Mouse (Mus musculus): Measurements from ENCODE around the gene Ctnnbl1.

Gene Ctnnbl1

DNA sequence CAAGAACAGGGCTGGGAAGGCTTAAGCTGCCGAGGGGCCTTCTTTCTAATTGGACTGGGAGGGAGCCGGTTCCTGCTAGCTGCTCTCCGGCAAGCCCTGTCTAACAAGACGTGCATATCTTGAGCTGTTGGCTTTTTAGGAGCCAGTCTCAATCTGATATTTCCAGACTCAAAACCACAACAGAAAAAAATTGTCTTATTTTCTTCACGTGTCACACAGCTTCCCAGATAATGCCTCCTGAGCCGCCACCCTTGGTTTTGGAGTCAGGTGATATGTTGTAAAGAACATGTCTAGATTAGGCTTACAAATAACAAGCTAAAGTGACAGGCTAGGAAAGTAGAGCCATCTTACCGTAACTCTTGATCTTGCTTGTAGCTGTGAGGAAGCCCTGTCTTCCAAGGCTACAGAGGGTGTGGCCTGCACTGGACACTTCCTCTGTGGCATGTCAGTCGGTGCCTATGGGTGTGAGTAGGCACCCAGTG lies 56.7 kb downstream of the Ctnnbl1 start:
- no peak for DNase-seq (ENCODE audit: low spot score)

DNA sequence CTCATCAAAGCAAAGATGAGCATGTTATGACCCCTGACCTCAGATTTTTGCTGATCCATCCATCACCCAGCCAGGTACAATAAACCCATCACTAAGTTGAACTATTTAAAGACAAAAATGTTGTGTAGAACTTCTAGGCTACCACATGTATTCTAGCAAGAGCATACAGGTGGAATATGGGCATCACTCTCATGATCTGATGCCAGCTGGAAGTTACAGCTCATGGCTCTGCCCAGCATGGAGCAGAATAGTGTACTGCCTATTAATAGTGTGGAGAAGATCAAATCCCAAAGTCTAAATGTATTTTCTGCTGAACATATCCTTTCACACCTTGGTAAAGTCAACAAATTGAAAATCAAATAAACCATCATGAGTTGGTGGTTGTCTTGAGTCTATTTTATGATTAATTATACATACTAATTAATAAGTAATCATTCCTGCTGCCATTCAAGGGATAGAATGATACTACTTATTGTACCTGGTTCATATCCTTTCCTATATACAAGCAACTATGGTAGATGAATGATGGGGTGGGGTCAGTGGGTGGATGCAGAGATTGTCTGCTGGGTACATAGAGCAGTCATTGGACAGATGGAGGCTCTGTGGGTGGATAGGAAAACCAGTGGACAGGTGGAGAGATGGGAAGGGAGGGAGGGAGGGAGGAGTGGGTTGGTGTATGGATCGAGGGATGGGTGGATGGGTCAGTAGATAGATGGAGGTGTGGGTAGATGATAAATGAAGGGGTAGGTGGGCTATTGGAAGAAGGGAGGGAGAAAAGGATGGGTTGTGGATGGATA lies 58.6 kb downstream of the Ctnnbl1 start:
- DNase-seq (ENCODE audit: low spot score): no peak

DNA sequence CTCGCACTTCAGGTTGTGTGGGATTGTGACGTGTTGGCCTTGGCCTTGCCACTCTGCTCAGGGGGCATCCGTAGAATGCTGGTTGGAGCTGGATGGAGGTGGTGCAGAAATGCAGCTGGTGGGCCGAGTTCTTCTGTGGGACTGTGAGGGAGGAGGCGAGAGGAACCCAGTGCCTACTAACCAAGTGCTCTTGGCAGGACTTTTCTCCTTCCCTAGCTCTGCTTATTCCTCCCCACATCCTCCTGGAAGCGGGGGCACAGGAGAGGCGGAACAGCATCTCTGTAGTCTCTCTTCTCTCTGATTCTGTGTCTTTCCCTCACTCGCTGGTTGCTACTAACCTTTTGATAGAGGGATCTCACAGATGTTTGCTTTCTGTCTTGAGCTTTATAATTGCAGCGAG lies 62.3 kb downstream of the Ctnnbl1 start:
- DNase-seq (ENCODE audit: low spot score): no peak

DNA sequence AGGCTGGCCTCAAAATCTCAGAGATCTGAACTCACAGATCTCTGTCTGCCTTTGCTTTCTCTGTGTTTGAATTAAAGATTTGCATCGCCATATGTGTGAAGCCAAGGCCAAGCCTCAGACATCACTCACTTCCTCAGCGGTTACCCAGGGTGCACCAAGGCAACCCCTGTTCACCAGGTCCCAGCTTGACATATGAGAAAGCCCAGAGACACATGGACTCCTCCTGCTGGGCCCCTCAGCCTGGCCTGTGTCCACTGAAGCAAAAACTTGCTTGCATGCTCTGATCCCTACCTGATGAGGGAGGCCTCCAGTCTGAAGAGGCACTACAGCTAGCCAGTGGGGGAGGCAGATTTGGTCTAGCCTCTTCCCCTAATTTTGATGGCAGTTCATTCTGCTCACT lies 63.1 kb downstream of the Ctnnbl1 start:
- DNase-seq (ENCODE audit: low spot score): no peak

DNA sequence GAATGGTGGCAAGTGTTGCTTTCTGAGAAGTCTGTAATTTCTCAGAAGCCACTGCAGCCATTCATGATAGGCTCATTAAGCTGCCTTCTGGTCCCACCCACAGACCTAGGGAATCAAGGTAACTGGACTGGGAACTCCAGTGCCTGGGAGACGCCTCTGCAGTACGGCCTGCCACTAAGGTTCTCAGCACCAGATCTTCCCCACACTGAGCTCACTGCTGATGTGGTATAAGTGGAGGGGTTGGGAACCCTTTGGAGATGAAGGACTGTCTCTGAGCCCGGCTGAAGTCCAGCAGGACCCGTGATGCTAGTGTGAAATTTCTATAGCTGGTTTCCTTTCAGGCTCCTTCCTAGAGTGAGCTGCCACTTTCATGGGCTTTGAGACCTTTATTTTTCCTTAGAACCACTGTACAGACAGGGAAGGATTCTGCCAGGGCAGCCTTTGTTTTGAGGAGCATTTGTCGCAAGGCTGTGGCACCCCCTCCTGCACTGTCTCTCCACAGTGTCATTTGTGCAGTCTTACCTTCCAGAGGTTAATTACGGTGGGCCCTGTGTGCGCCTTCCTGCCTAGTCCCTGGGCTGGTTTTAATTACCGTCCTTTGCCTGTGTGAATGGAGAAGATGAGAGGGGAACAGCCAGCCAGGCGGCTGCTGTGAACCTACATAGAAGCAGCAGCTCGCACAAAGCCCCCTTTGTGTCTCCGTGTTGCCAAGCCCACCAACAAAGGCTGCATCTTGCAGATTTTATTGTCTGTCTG lies 63.7 kb downstream of the Ctnnbl1 start:
- no peak for DNase-seq (ENCODE audit: low spot score)

DNA sequence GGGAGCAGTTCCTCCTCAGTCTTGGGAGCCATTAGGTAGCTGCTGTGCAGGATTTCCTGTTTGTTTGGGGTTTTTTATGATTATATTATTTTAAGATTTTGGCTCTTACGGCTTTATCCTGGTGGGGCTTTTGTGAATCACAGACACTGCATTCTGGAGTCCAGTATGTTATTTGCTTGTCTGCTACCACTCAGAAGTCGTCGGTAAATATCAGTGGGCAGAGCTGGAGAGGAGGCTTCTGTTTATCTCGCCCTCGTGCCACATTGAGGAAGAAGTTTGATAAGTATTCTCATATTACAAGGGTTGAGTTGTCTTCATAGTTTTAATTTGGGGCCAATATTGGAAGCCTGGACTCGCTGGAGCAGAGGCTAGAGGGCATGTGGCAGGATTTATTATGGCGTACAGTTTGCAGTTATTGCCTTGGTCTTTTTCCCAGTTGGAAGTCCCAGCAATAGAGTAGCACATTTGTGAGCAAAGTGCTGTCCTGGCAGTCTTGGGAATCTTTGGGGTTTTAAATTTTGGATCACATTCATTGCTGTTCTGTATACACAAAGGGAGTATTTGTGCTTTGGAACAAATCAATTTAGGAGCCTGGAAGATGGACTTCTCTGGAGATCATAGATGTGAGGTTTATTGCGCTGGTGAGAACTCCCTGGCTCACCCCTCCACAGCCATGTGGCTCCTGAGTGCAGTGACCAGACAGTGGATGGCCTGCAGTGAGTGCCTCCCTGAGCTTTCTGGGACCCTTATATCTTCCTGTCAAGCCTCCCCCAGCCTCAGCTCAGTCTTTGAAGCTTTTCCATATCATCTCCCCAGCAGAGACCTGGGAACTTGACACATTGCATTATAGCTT lies 64.5 kb downstream of the Ctnnbl1 start:
- no peak for DNase-seq (ENCODE audit: low spot score)

DNA sequence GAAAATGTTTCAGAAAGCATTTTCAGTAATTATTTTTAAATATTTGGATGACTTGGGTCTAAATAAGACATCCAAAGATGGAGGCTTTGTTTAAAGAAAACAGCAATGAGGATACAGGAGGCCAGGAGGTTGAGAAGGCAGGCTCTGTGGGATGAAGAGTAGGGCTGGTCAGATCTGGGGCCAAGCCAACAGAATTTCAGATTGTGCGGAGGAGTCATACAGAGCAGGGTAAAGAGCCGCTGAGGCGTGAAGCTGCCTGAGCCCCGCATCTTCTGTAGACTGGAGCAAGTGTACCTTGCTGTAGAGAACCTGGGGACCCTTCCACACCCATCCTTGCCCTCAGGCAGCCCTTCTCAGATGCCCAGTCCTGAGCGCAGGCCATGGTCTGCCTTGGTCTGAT lies 65.5 kb downstream of the Ctnnbl1 start:
- no peak for DNase-seq (ENCODE audit: low spot score)

DNA sequence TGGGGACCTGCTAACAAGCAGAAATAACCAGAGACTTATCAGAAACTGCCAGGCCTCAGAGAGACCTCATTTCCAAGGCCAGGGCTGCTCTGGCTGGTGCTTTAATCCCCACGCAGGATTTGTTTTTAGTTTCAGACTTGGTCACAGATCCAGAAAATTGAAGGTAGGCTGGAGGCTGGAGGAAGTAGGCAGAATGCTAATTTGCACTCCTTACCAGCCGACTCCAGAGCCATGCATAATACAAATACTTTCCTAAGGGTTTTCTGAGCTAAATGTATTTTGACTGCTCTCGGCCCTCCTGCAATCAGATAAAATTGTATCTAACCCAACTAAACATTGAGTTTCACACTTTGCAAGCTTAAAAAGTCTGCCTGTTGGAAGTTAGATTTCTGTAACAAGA lies 67.2 kb downstream of the Ctnnbl1 start:
- DNase-seq (ENCODE audit: low spot score): no peak

DNA sequence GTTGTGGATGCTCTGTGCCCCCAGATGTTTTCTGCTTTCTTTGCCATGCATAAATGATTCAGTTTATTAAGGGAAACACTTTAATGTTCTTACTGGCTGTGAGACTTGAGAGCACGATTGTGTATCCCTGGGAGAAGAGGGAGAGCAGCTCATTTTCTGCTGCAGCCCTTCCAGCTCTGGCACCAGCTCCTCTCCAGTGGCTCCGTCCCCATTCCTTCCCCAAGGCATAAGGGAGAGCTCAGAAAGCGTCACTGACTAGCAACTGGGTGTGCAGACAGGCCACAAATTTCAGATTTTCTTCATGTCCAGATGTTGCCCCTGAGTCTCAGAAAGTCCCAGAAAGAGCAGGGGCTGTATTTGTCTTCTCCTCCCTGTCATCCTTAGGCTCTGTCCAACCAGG lies 67.9 kb downstream of the Ctnnbl1 start:
- no peak for DNase-seq (ENCODE audit: low spot score)

DNA sequence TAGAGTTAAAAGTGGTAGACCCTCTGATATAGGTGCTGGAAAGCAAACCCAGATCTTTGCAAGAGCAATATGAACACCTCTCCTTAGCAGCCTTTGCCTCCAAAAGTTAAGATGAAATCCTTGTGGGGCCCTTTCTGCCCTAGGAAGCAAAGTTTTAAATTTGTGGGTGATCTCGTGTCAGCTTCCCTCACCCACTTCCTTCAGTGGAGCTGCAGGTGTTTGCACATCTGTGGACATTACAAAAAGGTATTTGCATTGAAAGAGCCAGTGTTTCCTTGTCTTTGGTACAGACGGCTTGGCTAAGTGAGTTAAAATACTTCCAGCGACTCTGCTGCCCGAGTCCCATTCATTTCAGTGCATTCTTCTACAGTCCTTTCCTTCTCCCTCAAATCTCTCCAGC lies 69.9 kb downstream of the Ctnnbl1 start:
- DNase-seq (ENCODE audit: low spot score): no peak

DNA sequence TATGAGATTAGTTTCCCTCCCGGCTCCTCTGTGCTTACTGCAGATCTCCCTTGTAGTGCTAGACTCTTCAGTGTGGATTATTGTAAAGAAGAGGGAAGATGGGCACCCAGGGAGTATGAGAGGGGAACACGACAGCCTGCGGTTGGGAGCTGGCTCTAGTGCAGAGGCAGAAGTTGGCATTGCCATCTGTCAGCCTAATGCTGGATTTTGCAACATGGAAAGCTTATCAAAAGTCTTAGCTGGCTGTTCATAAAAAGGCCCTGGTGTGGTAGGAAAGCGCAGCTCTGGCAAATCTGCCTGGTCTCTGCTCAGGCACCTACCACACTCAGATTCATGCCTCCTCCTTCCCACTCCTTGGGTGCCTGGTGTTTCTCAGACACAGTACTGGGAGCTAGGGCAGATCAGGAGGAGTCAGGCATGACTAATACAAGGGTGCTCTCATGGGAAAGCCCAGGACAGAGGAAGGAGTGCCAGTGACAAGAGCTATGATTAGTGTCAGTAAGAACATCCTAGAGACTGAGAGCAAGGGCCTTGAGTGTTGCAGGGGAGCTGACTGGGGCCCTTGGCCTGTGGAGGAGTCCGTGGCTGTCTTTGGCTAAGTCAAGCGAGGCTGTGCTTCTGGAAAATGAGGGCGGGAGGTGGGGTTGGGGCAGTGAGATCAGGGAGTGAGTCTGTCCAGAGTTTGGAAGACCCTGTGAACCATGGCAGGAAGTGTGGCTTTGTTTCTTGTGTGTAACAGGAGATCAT lies 70.6 kb downstream of the Ctnnbl1 start:
- DNase-seq (ENCODE audit: low spot score): no peak

DNA sequence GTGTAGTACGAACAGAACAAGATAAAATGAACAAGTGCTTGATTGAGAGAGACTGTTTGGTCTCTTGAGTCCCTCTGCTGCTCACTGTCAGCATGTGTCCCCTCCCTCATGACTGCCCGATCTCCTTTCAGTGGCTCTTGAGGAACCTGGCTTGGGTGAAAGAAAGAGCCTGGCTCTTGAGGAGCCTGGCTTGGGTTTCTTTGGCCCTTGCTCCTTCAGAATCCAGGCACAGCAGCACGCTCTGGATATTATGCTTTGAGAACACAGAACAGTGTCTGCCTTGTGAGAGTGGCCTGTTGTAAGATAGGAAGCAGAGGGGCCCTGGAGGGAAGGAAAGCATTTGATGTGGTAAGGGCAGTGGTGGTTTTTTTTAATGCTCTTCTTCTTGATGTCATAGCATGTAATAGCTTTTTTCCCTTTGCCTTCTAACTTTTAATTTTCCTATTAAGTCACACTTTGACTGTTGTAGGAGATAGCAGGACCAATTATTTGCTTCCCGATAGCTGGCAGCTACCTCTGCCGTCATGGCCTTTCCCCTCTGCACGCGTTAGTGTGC lies 71.2 kb downstream of the Ctnnbl1 start:
- no peak for DNase-seq (ENCODE audit: low spot score)

DNA sequence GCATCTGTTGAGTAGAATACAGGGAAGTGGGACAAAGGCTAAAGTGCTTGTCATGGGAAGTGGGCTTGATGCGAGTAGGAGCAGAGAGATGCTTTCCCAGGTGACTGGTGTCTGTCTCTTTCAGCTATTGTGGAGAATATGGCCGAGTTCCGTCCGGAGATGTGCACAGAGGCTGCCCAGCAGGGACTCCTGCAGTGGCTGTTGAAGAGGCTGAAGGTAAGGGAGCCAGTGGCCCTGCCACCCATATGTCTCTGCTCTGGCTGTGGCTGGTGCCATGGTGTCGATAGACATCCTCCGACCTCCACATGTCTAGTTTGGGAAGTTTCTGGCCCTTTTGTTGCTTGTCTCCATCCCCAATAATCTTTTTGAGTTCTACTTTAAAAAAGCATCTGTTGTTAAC lies 72.1 kb downstream of the Ctnnbl1 start:
- no peak for DNase-seq (ENCODE audit: low spot score)

DNA sequence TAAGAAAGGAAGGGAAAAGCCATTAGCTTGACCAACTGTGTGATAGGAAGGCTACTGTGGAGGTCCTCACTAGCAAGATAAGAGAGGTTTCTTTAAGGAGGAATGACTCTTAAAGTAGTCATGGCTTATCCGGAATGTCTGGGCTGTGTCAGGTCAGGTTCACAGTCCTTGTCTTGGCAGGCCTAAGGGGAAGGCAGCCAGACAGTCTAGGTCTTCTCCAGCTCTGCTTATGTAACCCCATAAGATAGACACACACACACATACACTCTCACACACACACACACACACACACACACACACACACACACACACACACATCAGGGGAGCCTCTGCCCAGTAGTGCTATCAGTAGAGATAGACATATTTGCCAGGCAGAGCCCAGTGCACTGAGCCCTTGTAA lies 73.5 kb downstream of the Ctnnbl1 start:
- no peak for DNase-seq (ENCODE audit: low spot score)

DNA sequence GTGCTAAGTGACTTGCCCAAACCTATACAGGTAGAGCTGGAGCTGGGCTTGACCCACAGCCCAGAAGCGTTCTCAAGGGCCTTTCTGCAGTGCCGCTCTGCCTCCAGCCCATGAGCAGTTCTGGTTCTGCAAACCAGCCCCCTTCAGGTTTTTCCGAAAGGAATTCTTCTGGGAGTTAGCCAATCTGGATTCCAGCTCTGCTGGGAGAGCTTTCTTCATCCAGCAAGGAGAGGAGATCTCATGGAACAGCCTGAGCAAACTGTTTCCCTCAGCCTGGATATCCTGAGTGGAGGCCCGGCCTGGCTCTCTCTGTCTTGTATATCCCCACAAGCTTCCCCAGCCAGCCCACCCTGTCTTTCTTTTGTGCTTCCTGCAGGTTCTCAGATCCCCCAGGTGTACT lies 75.9 kb downstream of the Ctnnbl1 start:
- DNase-seq (ENCODE audit: low spot score): no peak

DNA sequence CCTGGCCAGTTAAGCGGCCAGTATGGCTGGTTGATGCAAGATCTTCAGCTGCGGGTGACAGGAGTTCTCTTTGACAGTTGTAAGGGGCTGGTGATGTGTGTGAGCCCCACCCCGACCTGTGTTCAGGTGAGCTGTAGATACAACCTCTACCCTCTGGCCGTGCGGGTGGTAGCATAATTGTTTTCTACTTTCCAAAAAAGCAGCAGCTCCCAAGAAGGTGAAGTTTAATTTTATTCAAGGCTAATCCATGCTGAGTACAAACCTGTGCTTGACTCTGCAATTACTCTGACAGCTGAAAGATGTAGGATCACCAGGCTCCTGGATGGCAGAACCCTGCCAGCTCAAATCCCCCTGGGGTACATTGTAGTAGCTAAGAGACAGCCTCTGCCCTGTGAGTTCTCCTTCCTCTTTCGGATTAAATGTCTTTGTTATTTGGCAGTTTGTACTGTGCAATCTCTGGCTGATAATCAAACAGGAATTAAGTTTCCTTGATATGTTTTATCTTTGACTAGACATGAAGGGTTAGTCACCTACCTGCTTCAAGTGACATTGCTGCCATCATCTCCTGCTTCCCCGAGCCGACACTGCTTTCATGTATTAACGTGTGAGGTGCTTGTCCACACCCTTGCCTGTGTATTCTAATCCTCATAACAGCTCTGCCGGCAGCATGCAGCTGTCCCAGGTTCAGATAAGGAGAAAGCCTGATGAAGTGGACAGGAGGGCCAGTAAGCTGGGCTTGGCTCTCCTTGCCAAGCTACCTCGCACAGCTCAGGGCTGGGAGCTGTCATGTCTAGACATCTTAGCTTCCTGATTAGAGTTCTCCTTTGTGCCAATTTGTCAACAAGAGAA lies 77.1 kb downstream of the Ctnnbl1 start:
- no peak for DNase-seq (ENCODE audit: low spot score)

DNA sequence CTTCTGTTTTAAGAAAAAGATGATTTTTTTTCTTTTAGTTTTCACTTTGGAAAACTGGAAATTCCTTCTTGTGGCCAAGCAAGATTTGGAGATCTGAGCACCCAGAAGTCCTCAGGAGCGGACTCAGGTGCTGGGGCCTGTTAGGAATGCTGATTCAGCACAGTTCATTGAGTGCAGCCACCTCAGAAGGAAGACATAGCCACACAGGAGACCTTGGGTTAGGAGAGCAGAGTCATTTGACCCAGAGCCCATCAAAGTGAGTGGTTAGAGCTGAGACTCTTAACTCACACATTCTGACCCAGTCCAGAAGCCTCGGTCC lies 77.7 kb downstream of the Ctnnbl1 start:
- DNase-seq (ENCODE audit: low spot score): no peak

DNA sequence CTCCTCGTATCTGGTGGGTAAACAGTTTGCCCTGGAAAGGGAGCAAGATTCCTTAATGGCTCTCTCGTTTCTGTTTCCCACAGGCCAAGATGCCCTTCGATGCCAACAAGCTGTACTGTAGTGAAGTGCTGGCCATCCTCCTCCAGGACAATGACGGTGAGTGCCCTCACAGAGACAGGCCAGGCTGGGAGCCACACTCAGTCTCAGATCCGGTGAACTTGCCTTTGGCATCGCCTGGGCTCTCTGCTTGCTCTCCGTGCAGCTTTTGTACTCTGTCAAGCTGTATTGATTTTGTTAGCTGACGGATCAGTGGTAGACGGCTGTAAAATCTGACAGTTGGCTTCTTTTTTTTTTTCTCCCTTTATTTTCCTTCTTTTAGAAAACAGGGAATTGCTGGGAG lies 80.5 kb downstream of the Ctnnbl1 start:
- no peak for DNase-seq (ENCODE audit: low spot score)

DNA sequence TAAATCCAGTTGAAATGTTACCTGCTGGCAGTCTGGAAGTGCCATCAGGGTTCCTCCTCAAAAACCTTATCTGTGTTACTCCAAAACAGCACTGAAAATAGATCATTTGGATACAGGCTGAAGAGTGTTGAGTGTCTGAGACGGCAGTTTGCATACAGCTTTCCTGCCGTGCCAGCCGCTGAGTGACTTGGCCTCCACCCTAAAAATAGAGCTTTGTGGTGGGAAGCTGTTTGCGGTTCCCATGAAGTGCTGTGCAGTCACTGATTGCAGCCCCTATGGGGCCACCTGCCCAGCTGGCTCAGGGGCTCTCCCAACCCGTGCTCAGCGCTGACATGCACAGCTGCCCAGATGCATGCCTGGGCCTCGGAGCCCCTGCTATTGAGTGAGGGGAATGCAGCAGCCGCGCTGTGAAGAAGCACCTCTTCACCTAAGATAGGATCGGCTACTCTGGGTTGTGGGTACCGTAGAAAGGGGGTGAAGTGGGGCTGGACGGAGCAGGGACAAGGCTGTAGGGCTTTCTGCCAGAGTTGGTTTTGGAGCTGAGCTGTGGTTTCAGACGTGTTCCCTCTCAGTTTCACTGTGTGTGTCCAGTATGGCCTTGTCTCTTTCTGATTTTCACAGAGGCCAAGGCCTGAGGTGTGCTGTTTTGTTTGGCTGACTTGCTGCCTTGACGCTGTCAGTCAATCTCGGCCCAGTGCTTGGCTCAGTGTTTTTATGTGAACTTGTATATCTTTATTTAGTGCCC lies 81.5 kb downstream of the Ctnnbl1 start:
- DNase-seq (ENCODE audit: low spot score): no peak

DNA sequence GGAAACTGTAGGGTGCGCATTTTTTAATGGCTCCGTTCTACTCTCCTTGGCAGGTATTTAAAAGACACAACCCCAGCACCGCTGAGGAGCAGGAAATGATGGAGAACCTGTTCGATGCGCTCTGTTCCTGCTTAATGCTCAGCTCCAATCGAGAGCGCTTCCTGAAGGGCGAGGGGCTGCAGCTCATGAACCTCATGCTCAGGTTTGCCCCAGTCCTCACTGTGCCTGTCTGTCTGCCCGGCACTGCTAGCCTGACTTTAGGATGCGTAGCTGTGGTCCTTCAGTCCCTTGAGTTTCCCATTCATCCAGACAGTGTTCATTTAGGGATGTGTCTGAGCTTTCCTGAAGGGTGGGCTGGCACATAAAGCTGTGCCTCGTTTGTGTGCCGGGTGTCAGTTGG lies 82.2 kb downstream of the Ctnnbl1 start:
- no peak for DNase-seq (ENCODE audit: low spot score)
